Mouse (Mus musculus): ENCODE results near the gene Ptch1. TPM values are rescaled to one million over a fixed set of nuclear protein-coding genes. Genes with fewer than 3 reads are reported as not detected.

Gene Ptch1
- polyA plus RNA-seq (2015; fragmentation: Nextera tagmentation; extraction: Ambion mirVana) = 16.9 and 17.5 TPM in 2 replicates

DNA sequence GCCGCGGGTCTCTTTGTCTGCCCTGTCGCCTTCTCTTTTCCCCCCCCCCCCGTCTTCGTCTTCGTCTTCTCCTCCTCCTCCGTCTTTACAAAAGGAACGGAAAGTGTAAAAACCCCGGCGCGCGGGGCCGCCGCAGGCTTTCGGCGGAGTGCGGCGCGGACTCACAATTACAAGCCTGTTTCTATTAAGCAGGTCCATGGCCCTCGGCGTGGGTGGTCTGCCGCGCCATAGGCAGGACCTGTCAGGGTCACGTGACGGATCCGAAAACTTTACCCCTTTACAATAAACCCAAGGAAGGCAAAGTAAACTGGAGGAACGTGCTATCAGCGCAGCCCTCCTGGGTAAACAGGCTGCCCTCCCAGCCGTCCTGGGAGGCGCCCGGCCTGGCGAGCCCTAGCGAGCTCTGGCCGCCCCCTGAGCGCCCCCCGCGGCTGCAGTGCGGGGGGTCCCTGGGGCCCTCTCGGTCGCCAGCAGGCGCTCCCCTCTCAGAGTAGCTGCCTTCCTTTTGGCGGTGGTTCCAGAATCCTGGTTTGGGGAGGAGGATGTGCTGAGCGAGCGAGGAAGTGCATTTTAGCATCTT lies at the start of gene Ptch1:
Gene Ptch1, minus strand, starts transcription at position 343 of the 580 bp plus-strand sequence.
- under 1% methylated on average over 41 of the region's 44 CpGs for WGBS
- H3K4me3 ChIP-seq (replicated peaks) = peak within 1 kb of the TSS; percentile 68
- ATAC-seq (ENCODE audit: low FRiP score) = peak; percentile 62

DNA sequence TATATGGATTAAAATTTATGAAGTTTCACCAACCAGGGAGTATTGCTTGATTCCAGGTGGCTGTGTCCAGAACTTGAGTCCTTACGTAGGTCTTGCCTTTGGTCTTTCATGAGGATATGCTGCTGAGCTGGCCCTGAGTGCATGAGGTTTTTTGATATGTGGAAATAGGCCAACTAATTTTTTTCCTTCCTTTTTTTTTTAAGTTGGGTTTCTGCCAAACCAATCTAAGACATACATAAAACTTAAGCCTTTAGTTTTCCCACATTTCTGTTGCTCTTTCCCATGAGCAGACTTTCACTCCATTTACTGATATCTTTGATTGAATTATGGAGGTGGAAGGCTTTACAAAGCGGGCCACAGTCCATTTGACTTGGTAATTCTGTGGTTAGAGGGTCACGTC lies 47.9 kb upstream of the Ptch1 start:
- Histone ChIP-seq H3K27ac (replicated peaks) (no peak overlapping the region), H3K36me3 (no peaks in the 10 kb centered on the region), H3K9ac (replicated peaks) (no peak overlapping the region), H3K27me3 (replicated peaks) (no peaks in the 10 kb centered on the region), H3K4me1 (no peaks in the 10 kb centered on the region), H3K9me3 (replicated peaks) (no peaks in the 10 kb centered on the region), H3K4me3 (replicated peaks) (no peak overlapping the region), H3K4me2 (no peak overlapping the region)
- no peak for ATAC-seq (ENCODE audit: low FRiP score)
- 48% methylated on average over 3 of the region's 3 CpGs for WGBS

More for the DNA sequence above, at the start of gene Ptch1:
- no peaks in the 10 kb centered on the region for H3K9me3 ChIP-seq (replicated peaks)
- no peaks in the 10 kb centered on the region for H3K36me3 ChIP-seq
- H3K27ac ChIP-seq (replicated peaks) = peak within 1 kb of the TSS; percentile 88
- H3K27me3 ChIP-seq (replicated peaks) = peaks cover 13% of the 10 kb centered on the region; the same call in 1 of the 2 replicates
- H3K9ac ChIP-seq (replicated peaks) = peak within 1 kb of the TSS; percentile 89
- H3K4me1 ChIP-seq = peaks cover 46% of the 10 kb centered on the region
- peak within 1 kb of the TSS; percentile 85 for H3K4me2 ChIP-seq

DNA sequence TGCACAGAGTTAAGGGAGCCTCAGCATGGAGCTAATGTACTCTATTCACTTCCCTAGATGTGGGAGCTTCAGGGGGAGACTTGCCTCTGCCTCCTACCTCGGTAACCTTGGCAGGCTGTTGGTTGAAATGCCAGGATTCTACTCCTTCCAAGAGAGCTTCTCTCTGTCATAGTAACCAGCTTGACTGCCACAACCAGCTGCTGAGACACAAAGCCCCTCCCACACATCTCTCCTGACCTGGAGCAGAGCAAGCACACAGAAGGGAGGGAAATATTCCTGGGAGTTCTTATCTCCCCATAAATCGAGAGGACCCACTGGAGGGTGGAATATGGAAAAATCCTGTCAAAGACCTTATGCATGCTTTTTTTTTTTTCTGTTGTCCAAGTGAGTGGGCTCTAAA lies 39.8 kb upstream of the Ptch1 start:
- Histone ChIP-seq H3K4me2 (no peak overlapping the region), H3K9ac (replicated peaks) (no peak overlapping the region), H3K9me3 (replicated peaks) (no peaks in the 10 kb centered on the region), H3K36me3 (no peaks in the 10 kb centered on the region), H3K4me3 (replicated peaks) (no peak overlapping the region), H3K27me3 (replicated peaks) (no peaks in the 10 kb centered on the region), H3K4me1 (peaks cover 6% of the 10 kb centered on the region; the same call in 1 of the 2 replicates), H3K27ac (replicated peaks) (no peak overlapping the region)
- ATAC-seq (ENCODE audit: low FRiP score) = no peak
- 73% methylated on average over 2 of the region's 2 CpGs for WGBS

DNA sequence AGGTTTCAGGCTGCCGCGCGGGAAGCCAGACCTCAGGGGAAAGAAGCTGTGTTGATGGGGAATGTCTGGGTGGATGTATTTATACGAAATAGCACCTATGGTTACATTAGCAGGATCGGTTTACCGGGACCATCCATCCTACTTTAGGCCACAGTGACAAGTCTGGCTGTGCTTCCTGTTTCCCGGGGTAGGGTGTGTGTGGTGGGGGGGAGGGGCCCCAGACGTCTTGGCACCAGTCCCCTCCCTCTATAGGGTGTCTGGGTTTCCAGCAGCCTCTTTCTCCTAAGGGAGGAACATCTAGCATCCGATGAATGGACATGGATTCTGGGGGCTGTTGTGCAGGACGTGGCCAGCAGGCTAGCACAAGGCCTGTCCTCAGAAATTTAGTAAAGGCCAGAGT lies 36.3 kb upstream of the Ptch1 start:
- Histone ChIP-seq H3K27ac (replicated peaks) (no peak overlapping the region), H3K36me3 (no peaks in the 10 kb centered on the region), H3K9ac (replicated peaks) (no peak overlapping the region), H3K4me3 (replicated peaks) (no peak overlapping the region), H3K9me3 (replicated peaks) (no peaks in the 10 kb centered on the region), H3K4me1 (peaks cover 6% of the 10 kb centered on the region; the same call in 1 of the 2 replicates), H3K4me2 (no peak overlapping the region), H3K27me3 (replicated peaks) (no peaks in the 10 kb centered on the region)
- ATAC-seq (ENCODE audit: low FRiP score) = no peak
- 34% methylated on average over 10 of the region's 10 CpGs for WGBS

DNA sequence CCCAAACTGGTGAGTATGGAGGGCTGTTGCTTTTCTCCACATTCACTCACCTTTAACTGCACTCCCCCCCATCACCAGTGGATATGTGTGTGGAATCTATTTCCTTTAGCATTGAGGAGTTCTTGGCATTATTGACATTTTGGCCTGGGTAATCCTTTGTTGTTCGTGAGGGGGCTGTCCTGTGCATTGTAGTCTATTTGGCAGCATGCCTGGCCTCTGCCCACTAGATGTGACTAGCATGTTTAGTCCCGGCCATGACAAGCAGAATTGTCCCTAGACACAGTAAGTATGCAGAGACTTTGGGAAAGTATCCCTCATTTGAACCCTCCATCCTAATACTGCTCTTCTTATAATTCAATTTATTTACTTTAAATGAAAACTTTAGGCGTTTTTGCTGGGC lies 24.2 kb upstream of the Ptch1 start:
- H3K4me3 ChIP-seq (replicated peaks) = no peak overlapping the region
- no peak; the same call in 1 of the 2 replicates for ATAC-seq (ENCODE audit: low FRiP score)
- no peak overlapping the region for H3K9ac ChIP-seq (replicated peaks)
- H3K4me2 ChIP-seq = no peak overlapping the region
- 51% methylated on average over 3 of the region's 3 CpGs for WGBS
- no peak overlapping the region for H3K27ac ChIP-seq (replicated peaks)
- H3K36me3 ChIP-seq = no peaks in the 10 kb centered on the region
- no peaks in the 10 kb centered on the region for H3K4me1 ChIP-seq
- no peaks in the 10 kb centered on the region for H3K9me3 ChIP-seq (replicated peaks)
- H3K27me3 ChIP-seq (replicated peaks) = no peaks in the 10 kb centered on the region

DNA sequence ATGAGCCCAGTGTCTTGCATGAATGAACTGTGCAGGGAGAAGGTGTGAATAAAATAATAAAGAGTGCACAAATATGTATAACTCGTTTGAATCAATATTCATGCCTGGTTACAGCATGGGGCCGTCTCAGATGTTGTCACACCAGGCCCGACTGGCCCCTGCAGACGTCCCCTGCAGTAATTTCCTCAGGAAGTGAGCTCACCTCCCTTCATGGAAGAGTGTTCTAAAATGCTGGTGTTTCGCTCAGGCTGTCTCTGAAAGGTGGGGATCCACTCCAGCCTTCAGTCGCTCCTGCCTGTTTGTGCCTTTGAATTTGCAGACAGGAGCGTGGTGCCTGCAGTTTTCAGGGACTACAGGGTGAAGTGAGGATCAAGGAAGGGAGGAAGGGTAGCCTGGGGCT lies 22.5 kb upstream of the Ptch1 start:
- H3K4me3 ChIP-seq (replicated peaks) = no peak overlapping the region
- no peaks in the 10 kb centered on the region for H3K9me3 ChIP-seq (replicated peaks)
- no peak overlapping the region for H3K9ac ChIP-seq (replicated peaks)
- no peak overlapping the region for H3K27ac ChIP-seq (replicated peaks)
- H3K27me3 ChIP-seq (replicated peaks) = no peaks in the 10 kb centered on the region
- 69% methylated on average over 7 of the region's 7 CpGs for WGBS
- no peak overlapping the region for H3K4me2 ChIP-seq
- no peak for ATAC-seq (ENCODE audit: low FRiP score)
- H3K4me1 ChIP-seq = no peaks in the 10 kb centered on the region
- H3K36me3 ChIP-seq = no peaks in the 10 kb centered on the region

DNA sequence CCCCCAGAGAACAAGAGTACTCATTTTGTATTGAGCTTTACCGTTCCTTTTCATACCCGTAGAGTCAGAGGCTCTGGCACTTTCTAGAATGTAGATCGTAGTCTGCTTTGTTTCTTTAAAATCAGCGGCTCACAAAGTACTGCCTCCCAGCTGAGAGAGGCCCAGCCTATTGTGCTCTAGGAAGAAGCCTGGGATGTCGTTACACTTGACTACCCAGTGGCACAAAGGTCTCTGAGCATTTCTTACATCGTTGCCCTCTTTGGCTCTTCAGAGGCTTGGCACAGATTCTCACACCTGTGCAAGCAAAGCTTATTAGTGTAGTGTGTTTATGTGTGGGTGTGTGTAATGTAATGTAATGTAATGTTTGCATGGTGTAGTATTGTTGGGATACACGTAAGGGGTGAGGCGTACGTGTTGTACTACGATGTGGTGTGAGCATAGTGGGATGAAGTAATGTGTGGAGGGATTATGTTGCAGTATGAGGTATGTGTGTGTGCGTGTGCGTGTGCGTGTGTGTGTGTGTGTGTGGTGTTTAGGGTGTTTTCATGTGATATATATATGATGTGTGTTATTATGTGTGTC lies 20.2 kb upstream of the Ptch1 start:
- no peaks in the 10 kb centered on the region for H3K27me3 ChIP-seq (replicated peaks)
- H3K9me3 ChIP-seq (replicated peaks) = no peaks in the 10 kb centered on the region
- no peaks in the 10 kb centered on the region for H3K4me1 ChIP-seq
- no peak overlapping the region for H3K4me2 ChIP-seq
- H3K9ac ChIP-seq (replicated peaks) = no peak overlapping the region
- 54% methylated on average over 13 of the region's 13 CpGs for WGBS
- no peaks in the 10 kb centered on the region for H3K36me3 ChIP-seq
- H3K4me3 ChIP-seq (replicated peaks) = no peak overlapping the region
- ATAC-seq (ENCODE audit: low FRiP score) = no peak
- H3K27ac ChIP-seq (replicated peaks) = no peak overlapping the region

DNA sequence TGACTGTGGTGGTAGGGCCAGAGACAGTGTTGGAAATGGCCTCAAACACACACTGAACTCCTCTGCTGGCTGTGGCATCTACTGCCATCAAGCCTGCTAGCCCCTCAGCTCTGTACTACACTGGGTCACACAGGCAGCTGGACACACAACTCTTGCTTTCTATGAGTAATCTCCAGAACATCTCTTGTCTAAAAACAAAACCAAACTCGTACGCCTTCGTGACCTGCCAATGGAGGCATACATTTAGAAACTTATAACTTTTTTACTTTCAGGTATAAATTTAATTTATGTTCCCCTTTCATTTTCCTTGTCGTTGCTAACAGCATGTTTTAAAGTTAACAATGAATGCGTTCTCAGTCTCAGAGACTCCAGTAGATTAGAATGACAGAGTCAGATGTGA lies 19.4 kb upstream of the Ptch1 start:
- Histone ChIP-seq H3K4me3 (replicated peaks) (no peak overlapping the region), H3K9ac (replicated peaks) (no peak overlapping the region), H3K36me3 (no peaks in the 10 kb centered on the region), H3K9me3 (replicated peaks) (no peaks in the 10 kb centered on the region), H3K4me1 (no peaks in the 10 kb centered on the region), H3K27ac (replicated peaks) (no peak overlapping the region), H3K27me3 (replicated peaks) (no peaks in the 10 kb centered on the region), H3K4me2 (no peak overlapping the region)
- 77% methylated on average over 5 of the region's 5 CpGs for WGBS
- no peak for ATAC-seq (ENCODE audit: low FRiP score)

DNA sequence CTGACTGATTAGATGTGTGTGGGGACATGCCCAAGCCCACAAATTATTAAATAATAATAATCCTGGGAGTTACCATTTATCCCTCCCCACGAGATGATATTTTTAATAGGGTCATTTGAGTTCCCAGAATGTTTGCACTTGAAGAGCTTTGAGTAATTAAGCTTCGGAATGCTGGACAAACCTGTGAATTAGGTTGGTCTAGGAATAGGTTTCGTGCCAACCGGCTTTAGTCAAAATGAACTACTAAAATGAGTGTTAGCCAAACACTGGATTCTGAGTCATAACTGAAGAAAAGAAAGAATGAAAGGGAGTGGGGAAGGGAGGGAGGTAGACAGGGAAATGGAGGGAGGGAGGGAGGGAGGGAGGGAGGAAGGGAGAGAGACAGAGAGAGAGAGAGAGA lies 1.2 kb upstream of the Ptch1 start:
- no peak overlapping the region for H3K4me2 ChIP-seq
- ATAC-seq (ENCODE audit: low FRiP score) = no peak
- no peaks in the 10 kb centered on the region for H3K9me3 ChIP-seq (replicated peaks)
- H3K9ac ChIP-seq (replicated peaks) = no peak overlapping the region
- no peaks in the 10 kb centered on the region for H3K36me3 ChIP-seq
- H3K27ac ChIP-seq (replicated peaks) = no peak overlapping the region
- WGBS = 61% methylated on average over 4 of the region's 4 CpGs
- H3K4me1 ChIP-seq = peaks cover 35% of the 10 kb centered on the region
- no peak overlapping the region for H3K4me3 ChIP-seq (replicated peaks)
- peaks cover 9% of the 10 kb centered on the region; the same call in 1 of the 2 replicates for H3K27me3 ChIP-seq (replicated peaks)

DNA sequence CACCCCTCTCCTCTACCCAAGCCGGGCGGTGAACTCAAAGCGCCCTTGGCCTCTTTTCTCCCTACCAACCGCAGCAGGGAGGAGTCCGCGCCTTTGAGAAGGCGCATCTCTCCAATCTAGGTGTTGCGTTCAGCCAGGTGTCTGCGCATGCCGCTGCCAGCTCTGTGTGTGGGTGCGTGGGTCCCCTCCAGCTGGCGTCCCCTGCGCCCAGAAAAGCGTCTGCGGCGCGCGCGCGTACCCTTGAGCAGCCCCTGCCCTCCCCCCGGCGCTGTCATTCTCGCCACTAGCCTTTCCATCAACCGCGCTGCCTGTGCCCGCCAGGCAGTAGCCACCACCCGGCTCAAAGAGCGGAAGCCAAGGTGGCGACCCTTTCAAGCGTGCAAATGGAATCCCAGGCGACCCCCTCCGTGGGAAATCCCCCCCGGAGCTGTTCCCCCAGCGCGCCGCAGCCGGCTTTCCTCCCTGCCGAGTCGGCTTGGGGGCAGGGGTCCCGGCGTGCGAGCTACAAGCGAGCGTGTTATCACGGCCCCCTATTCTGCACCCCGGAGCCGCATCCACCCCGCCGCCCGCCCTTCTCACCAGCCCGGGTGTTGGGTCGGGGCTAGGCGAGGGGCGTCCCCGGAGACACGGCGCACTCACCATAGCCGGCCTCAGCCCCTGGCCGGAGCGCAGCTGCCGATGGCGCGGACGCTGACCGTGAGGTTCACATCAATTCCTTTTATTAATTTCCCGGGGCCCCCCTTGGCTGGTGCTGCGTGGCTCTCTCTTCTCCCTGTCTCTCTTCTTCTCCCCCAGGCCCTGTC lies 744 bp downstream of the Ptch1 start:
- under 1% methylated on average over 67 of the region's 67 CpGs for WGBS
- no peaks in the 10 kb centered on the region for H3K9me3 ChIP-seq (replicated peaks)

DNA sequence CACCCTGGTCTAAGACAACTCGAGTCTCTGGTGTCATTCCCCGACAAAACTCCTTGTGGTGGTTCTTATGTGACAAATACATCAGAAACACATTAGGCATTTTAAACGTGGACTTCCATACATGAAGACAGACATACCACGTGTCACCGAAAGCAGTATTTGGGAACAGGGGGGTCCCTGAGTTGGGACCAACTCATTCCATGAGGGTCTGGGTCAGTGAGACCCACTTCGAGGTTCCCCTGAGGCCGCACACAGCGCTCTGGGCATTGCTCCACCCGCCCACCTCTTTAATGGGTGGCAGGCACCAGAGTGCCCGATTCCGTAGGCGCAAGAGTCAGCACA lies 1.3 kb downstream of the Ptch1 start:
- H3K9ac ChIP-seq (replicated peaks) = peak overlapping the region; percentile 89
- H3K9me3 ChIP-seq (replicated peaks) = no peaks in the 10 kb centered on the region
- peak overlapping the region; percentile 68 for H3K4me3 ChIP-seq (replicated peaks)
- no peaks in the 10 kb centered on the region for H3K36me3 ChIP-seq
- WGBS = 2% methylated on average over 12 of the region's 12 CpGs
- peak; percentile 18; the same call in 1 of the 2 replicates for ATAC-seq (ENCODE audit: low FRiP score)
- H3K27me3 ChIP-seq (replicated peaks) = peaks cover 13% of the 10 kb centered on the region; the same call in 1 of the 2 replicates
- peaks cover 52% of the 10 kb centered on the region for H3K4me1 ChIP-seq
- peak overlapping the region; percentile 88 for H3K27ac ChIP-seq (replicated peaks)
- H3K4me2 ChIP-seq = peak overlapping the region; percentile 85

More for the DNA sequence above, 744 bp downstream of the Ptch1 start:
- Histone ChIP-seq H3K4me1 (peaks cover 49% of the 10 kb centered on the region), H3K27ac (replicated peaks) (peak overlapping the region; percentile 88), H3K4me3 (replicated peaks) (peak overlapping the region; percentile 68), H3K4me2 (peak overlapping the region; percentile 85), H3K36me3 (no peaks in the 10 kb centered on the region), H3K9ac (replicated peaks) (peak overlapping the region; percentile 89), H3K27me3 (replicated peaks) (peaks cover 13% of the 10 kb centered on the region; the same call in 1 of the 2 replicates)
- peak; percentile 59 for ATAC-seq (ENCODE audit: low FRiP score)

DNA sequence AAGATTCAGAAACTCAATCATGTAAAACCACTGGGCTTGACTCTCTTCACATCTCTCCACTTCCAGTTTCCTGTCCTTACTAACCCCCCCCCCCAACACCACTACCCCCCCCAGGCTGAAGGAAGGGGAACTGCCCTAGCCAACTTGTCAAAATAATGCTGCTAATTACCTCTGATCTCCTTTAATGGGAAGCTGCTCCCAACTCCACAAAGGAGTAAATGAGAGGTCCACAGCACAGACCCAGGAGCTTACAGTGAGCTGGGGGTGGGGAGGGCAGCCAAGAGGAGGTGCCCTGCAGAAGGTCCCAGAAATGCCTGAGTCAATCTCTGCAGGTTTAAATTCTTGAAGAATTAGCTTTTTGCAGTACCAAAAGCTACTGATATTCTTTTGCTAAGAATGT lies 2.9 kb downstream of the Ptch1 start:
- H3K36me3 ChIP-seq = no peaks in the 10 kb centered on the region
- H3K4me1 ChIP-seq = peaks cover 56% of the 10 kb centered on the region
- H3K4me2 ChIP-seq = peak overlapping the region; percentile 85
- peak overlapping the region; percentile 68; the same call in 1 of the 2 replicates for H3K4me3 ChIP-seq (replicated peaks)
- 0 out of 2 replicates have a peak, but pooled peaks cover 6% of the 10 kb centered on the region for H3K27me3 ChIP-seq (replicated peaks)
- ATAC-seq (ENCODE audit: low FRiP score) = no peak
- no peak overlapping the region for H3K9ac ChIP-seq (replicated peaks)
- no peak overlapping the region for H3K27ac ChIP-seq (replicated peaks)
- H3K9me3 ChIP-seq (replicated peaks) = no peaks in the 10 kb centered on the region
